Mouse (Mus musculus): ENCODE measurements around the gene Lrrc3.

DNA sequence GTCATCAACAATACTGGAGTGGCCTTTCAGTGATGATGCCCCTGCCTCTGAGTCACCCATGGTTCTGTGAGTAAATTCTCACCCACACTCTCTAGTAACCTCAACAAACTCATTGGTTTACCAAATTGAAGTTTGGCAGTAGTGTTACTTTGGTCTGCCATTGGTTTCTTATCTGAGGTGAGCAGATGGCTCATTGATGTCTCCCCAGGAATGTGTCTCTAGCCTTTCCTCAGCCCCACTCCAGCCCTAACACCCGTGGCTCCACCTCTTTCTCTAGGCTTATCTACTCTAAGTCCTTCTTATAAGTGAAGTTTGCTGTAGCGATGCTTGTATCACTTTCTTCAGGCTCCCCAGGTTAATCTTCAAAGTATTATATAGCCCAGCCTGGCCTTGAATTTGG, 37.3 kb upstream of the Lrrc3 start:
- no peak for TF ChIP-seq CTCF (IDR thresholded peaks at IDR 0.05; ENCODE audit: low read depth, low read length)
- TF ChIP-seq POLR2A (IDR thresholded peaks at IDR 0.05; ENCODE audit: borderline replicate concordance, low read depth, low read length): no peak
